Mouse (Mus musculus): ENCODE data around the gene Wdr12.
"Not testable (repeated sequence)": the region's sequence is repeated elsewhere in the genome, so short reads cannot be mapped to it uniquely, and the experiment has no call there.

Gene Wdr12

GRCm38 (mm10) chr1:60098024-60098781, at the start of gene Wdr12, which contains the start of gene Carf:
Gene Wdr12 (minus strand): TSS chr1:60098645.
Gene Carf (plus strand): TSS chr1:60098247.
- DNase-seq (ENCODE audit: low read depth, low spot score), result peak; percentile 93

GRCm38 (mm10) chr1:60137346-60137745, 38.9 kb upstream of the Wdr12 start:
- no peak for DNase-seq (ENCODE audit: low read depth, low spot score)

- DNase-seq (ENCODE audit: low read depth, low spot score), result no peak
These were observed 19.4 kb upstream of the Wdr12 start for GRCm38 (mm10) chr1:60117721-60118455.

GRCm38 (mm10) chr1:60104582-60104981, 6.1 kb upstream of the Wdr12 start:
- DNase-seq (ENCODE audit: low read depth, low spot score), result no peak

- peak; percentile 4 for DNase-seq (ENCODE audit: low read depth, low spot score)
These were observed 394 bp upstream of the Wdr12 start for GRCm38 (mm10) chr1:60098839-60099238.

- DNase-seq (ENCODE audit: low read depth, low spot score), result peak; percentile 59
These were observed 995 bp downstream of the Wdr12 start for GRCm38 (mm10) chr1:60097277-60098023.

GRCm38 (mm10) chr1:60096572-60097276, 1.7 kb downstream of the Wdr12 start:
- no peak for DNase-seq (ENCODE audit: low read depth, low spot score)

- no peak for DNase-seq (ENCODE audit: low read depth, low spot score)
These were observed 22.0 kb downstream of the Wdr12 start for GRCm38 (mm10) chr1:60076411-60076810.

GRCm38 (mm10) chr1:60075590-60075989, 22.9 kb downstream of the Wdr12 start:
- DNase-seq (ENCODE audit: low read depth, low spot score), result no peak

GRCm38 (mm10) chr1:60074935-60075334, 23.5 kb downstream of the Wdr12 start:
- no peak for DNase-seq (ENCODE audit: low read depth, low spot score)

GRCm38 (mm10) chr1:60070725-60071124, 27.7 kb downstream of the Wdr12 start:
- peak; percentile 3 for DNase-seq (ENCODE audit: low read depth, low spot score)

GRCm38 (mm10) chr1:60056310-60056709, 42.1 kb downstream of the Wdr12 start:
- no peak for DNase-seq (ENCODE audit: low read depth, low spot score)

GRCm38 (mm10) chr1:60054659-60055058, 43.8 kb downstream of the Wdr12 start:
- DNase-seq (ENCODE audit: low read depth, low spot score), result no peak

- DNase-seq (ENCODE audit: low read depth, low spot score), result not testable (repeated sequence)
These were observed 51.0 kb downstream of the Wdr12 start for GRCm38 (mm10) chr1:60047481-60047880.

GRCm38 (mm10) chr1:60044595-60044994, 53.9 kb downstream of the Wdr12 start:
- no peak for DNase-seq (ENCODE audit: low read depth, low spot score)

GRCm38 (mm10) chr1:60042796-60043469, 55.5 kb downstream of the Wdr12 start, which contains the start of gene Ica1l:
Gene Ica1l (minus strand): TSS chr1:60043184.
- no peak for DNase-seq (ENCODE audit: low read depth, low spot score)

- no peak for DNase-seq (ENCODE audit: low read depth, low spot score)
These were observed 56.0 kb downstream of the Wdr12 start for GRCm38 (mm10) chr1:60042398-60042795.

GRCm38 (mm10) chr1:60035044-60035443, 63.4 kb downstream of the Wdr12 start:
- DNase-seq (ENCODE audit: low read depth, low spot score), result no peak

Data from skeletal muscle tissue, adult 2 months (tissue).